Mouse (Mus musculus) neural tube, embryonic 12.5 days (tissue): Measurements from ENCODE around the gene Cpne2. TPM values are rescaled to one million over a fixed set of nuclear protein-coding genes. Genes with fewer than 3 reads are reported as not detected.

Experiments
- ATAC-seq: fragments of 200-750 bp; cut with Nextera tagmentation; 2 replicates; pipeline ENCODE4 v1.8.0; 2017; ENCODE audit warnings: low read depth, mild to moderate bottlenecking, moderate TSS enrichment, moderate library complexity; ENCODE audit not compliant: low FRiP score
- H3K27ac ChIP-seq: fragments of 300-500 bp; sonication (generic); 2 replicates; pipeline ENCODE4 v1.5.1; 2016
- H3K27me3 ChIP-seq: fragments of 300-500 bp; sonication (generic); replicated peaks from 2 replicates; pipeline ENCODE4 v1.6.1; 2016; ENCODE audit warnings: mild to moderate bottlenecking
- H3K36me3 ChIP-seq: fragments of 300-500 bp; sonication (generic); 2 replicates; pipeline ENCODE4 v1.6.1; 2016; ENCODE audit warnings: mild to moderate bottlenecking
- H3K4me1 ChIP-seq: fragments of 300-500 bp; sonication (generic); 2 replicates; pipeline ENCODE4 v1.6.1; 2016
- H3K4me2 ChIP-seq: fragments of 300-500 bp; sonication (generic); replicated peaks from 2 replicates; pipeline ENCODE4 v1.6.1; 2016; ENCODE audit warnings: mild to moderate bottlenecking
- H3K4me3 ChIP-seq: fragments of 300-500 bp; sonication (generic); 2 replicates; pipeline ENCODE4 v1.5.1; 2016
- H3K9ac ChIP-seq: fragments of 300-500 bp; sonication (generic); 2 replicates; pipeline ENCODE4 v1.6.1; 2016; ENCODE audit warnings: mild to moderate bottlenecking
- H3K9me3 ChIP-seq: fragments of 300-500 bp; sonication (generic); 2 replicates; pipeline ENCODE4 v1.6.1; 2016; ENCODE audit warnings: mild to moderate bottlenecking
- WGBS: fragments of 180-500 bp; shearing (Covaris S2); methylation state at CpG from one replicate; pipeline ENCODE4 v1.1.7; 2016; 5-methylcytosine and 5-hydroxymethylcytosine counted together
- polyA plus RNA-seq: library from polyadenylated mRNA; unstranded; fragments of >200 nt; fragmentation: Nextera tagmentation; extraction: Ambion mirVana; gene quantifications from 2 replicates; pipeline ENCODE4 v1.2.1, GENCODE M21; 2016

Cpne2 gene
- polyA plus RNA-seq, 1 experiment from 2014 or later: 14.4 TPM

GRCm38 (mm10) chr8:94540889-94541795 lies 8.4 kb downstream of the Cpne2 start:
- no peaks in the 10 kb centered on the region for H3K36me3 ChIP-seq
- WGBS: 80% methylated on average over 18 of the region's 18 CpGs

GRCm38 (mm10) chr8:94543981-94544380 lies 11.2 kb downstream of the Cpne2 start:
- Histone ChIP-seq H3K9me3 (no peaks in the 10 kb centered on the region), H3K36me3 (no peaks in the 10 kb centered on the region), H3K27ac (no peak overlapping the region), H3K4me2 (no peak overlapping the region), H3K9ac (no peak overlapping the region), H3K4me1 (no peaks in the 10 kb centered on the region), H3K27me3 (no peaks in the 10 kb centered on the region), H3K4me3 (no peak overlapping the region)
- 66% methylated on average over 8 of the region's 8 CpGs for WGBS
- no peak for ATAC-seq

More at GRCm38 (mm10) chr8:94540889-94541795, 8.4 kb downstream of the Cpne2 start:
- ATAC-seq: no peak
- Histone ChIP-seq H3K9ac (no peak overlapping the region), H3K9me3 (no peaks in the 10 kb centered on the region), H3K4me1 (no peaks in the 10 kb centered on the region), H3K27ac (no peak overlapping the region), H3K4me3 (no peak overlapping the region), H3K4me2 (no peak overlapping the region), H3K27me3 (peaks cover 6% of the 10 kb centered on the region; the same call in 1 of the 2 replicates)

- ATAC-seq: no peak
- 78% methylated on average over 5 of the region's 5 CpGs for WGBS
- H3K36me3 ChIP-seq: no peaks in the 10 kb centered on the region
- no peaks in the 10 kb centered on the region for H3K9me3 ChIP-seq
- no peak overlapping the region for H3K4me3 ChIP-seq
- no peak overlapping the region for H3K9ac ChIP-seq
- H3K4me1 ChIP-seq: peaks cover 23% of the 10 kb centered on the region
- H3K4me2 ChIP-seq: no peak overlapping the region
- H3K27me3 ChIP-seq: no peaks in the 10 kb centered on the region; the same call in 1 of the 2 replicates
- H3K27ac ChIP-seq: no peak overlapping the region
Observed at GRCm38 (mm10) chr8:94549041-94549440, 16.3 kb downstream of the Cpne2 start.

- Histone ChIP-seq H3K4me3 (no peak overlapping the region), H3K4me2 (no peak overlapping the region), H3K9me3 (no peaks in the 10 kb centered on the region), H3K4me1 (peaks cover 23% of the 10 kb centered on the region), H3K27me3 (no peaks in the 10 kb centered on the region; the same call in 1 of the 2 replicates), H3K9ac (no peak overlapping the region), H3K36me3 (no peaks in the 10 kb centered on the region), H3K27ac (no peak overlapping the region)
- 72% methylated on average over 5 of the region's 5 CpGs for WGBS
- no peak for ATAC-seq
Observed at GRCm38 (mm10) chr8:94549482-94549881, 16.7 kb downstream of the Cpne2 start.

DNA sequence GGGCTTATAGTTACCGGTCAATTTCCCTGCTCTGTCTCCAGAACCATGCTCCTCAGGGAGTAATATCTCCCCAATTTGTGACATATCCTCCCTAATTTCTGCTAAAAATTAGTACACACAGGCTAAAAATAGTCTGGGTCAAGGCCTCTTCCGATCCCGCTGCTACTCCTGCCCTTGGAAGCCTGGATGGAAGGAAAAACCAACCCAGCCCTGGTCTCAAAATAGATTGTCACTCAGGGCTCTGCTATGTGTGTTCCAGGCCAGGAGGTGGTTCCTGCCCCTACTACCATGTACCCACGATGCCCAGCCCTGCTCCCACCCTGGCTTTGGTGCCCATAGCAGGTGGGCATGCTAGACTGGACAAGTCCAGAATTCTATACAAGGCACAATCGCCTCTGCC lies 17.2 kb downstream of the Cpne2 start:
- WGBS: 86% methylated on average over 5 of the region's 5 CpGs
- Histone ChIP-seq H3K4me1 (peaks cover 23% of the 10 kb centered on the region), H3K27ac (no peak overlapping the region), H3K36me3 (no peaks in the 10 kb centered on the region), H3K4me2 (no peak overlapping the region), H3K9me3 (no peaks in the 10 kb centered on the region), H3K4me3 (no peak overlapping the region), H3K9ac (no peak overlapping the region), H3K27me3 (no peaks in the 10 kb centered on the region; the same call in 1 of the 2 replicates)
- ATAC-seq: no peak

- Histone ChIP-seq H3K9ac (no peak overlapping the region), H3K36me3 (no peaks in the 10 kb centered on the region), H3K9me3 (no peaks in the 10 kb centered on the region), H3K4me1 (peaks cover 23% of the 10 kb centered on the region), H3K4me2 (peak overlapping the region; percentile 22), H3K27ac (no peak overlapping the region), H3K4me3 (no peak overlapping the region), H3K27me3 (no peaks in the 10 kb centered on the region; the same call in 1 of the 2 replicates)
- WGBS: 23% methylated on average over 17 of the region's 17 CpGs
- ATAC-seq: peak; percentile 93
Observed at GRCm38 (mm10) chr8:94551471-94552422, 19.0 kb downstream of the Cpne2 start.

DNA sequence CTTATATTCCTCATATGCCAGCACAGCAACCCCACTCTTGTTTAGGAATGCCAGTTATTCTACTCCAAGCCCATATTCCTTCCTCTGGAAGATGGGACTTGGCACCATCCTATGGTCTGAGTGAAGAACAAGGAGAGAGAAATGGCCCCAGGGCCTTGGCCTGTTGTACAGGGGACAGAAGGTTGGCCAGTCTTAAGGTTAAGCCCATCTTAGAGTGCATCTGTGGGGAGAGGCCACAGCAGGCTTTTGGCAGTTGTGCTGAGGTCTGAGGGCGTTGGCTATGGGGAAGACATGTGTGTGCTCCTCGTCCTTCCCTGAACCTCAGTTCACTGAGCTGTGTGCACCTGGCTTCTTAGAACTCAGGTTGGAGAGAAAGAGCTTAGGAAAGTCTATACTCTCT lies 19.9 kb downstream of the Cpne2 start:
- no peak overlapping the region for H3K4me2 ChIP-seq
- no peak overlapping the region for H3K4me3 ChIP-seq
- peaks cover 23% of the 10 kb centered on the region for H3K4me1 ChIP-seq
- H3K27me3 ChIP-seq: no peaks in the 10 kb centered on the region; the same call in 1 of the 2 replicates
- no peak overlapping the region for H3K9ac ChIP-seq
- no peak for ATAC-seq
- WGBS: 91% methylated on average over 2 of the region's 2 CpGs
- H3K9me3 ChIP-seq: no peaks in the 10 kb centered on the region
- no peak overlapping the region for H3K27ac ChIP-seq
- no peaks in the 10 kb centered on the region for H3K36me3 ChIP-seq

GRCm38 (mm10) chr8:94557281-94557680 lies 24.5 kb downstream of the Cpne2 start:
- 83% methylated on average over 3 of the region's 3 CpGs for WGBS
- peaks cover 20% of the 10 kb centered on the region for H3K4me1 ChIP-seq

DNA sequence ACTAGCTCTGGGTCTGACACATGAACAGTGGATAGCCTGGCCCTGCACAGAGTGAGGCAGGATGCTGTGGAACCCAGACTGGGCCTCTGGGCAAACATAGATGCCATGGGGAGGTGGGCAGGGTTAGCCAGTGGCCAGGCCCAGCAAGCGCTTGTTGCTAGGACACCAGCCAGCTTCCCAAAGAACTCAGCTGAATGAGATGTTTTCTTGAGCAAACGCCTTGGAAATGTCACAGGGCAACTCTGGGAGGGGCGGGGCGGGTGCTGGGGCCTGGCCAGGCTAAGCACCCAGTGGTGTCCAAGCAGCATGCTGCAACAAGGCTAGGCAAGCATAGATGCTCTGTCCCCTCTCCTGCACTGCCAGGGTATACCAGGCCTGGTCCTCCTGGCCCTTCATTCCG lies 28.5 kb downstream of the Cpne2 start:
- no peaks in the 10 kb centered on the region for H3K9me3 ChIP-seq
- 27% methylated on average over 5 of the region's 5 CpGs for WGBS
- peak; percentile 85 for ATAC-seq
- H3K27me3 ChIP-seq: peaks cover 9% of the 10 kb centered on the region; the same call in 1 of the 2 replicates
- H3K4me2 ChIP-seq: no peak overlapping the region; the same call in 1 of the 2 replicates
- H3K4me3 ChIP-seq: no peak overlapping the region
- no peak overlapping the region for H3K9ac ChIP-seq
- H3K27ac ChIP-seq: no peak overlapping the region
- peaks cover 14% of the 10 kb centered on the region for H3K4me1 ChIP-seq
- H3K36me3 ChIP-seq: no peaks in the 10 kb centered on the region

More at GRCm38 (mm10) chr8:94557281-94557680, 24.5 kb downstream of the Cpne2 start:
- no peak overlapping the region for H3K4me2 ChIP-seq
- H3K36me3 ChIP-seq: no peaks in the 10 kb centered on the region
- peaks cover 4% of the 10 kb centered on the region for H3K27me3 ChIP-seq
- no peak overlapping the region for H3K4me3 ChIP-seq
- no peaks in the 10 kb centered on the region for H3K9me3 ChIP-seq
- H3K27ac ChIP-seq: no peak overlapping the region
- H3K9ac ChIP-seq: no peak overlapping the region
- ATAC-seq: no peak

- Histone ChIP-seq H3K36me3 (no peaks in the 10 kb centered on the region), H3K27me3 (peaks cover 9% of the 10 kb centered on the region; the same call in 1 of the 2 replicates), H3K27ac (no peak overlapping the region), H3K4me3 (no peak overlapping the region), H3K9me3 (no peaks in the 10 kb centered on the region), H3K4me2 (no peak overlapping the region), H3K9ac (no peak overlapping the region), H3K4me1 (peaks cover 27% of the 10 kb centered on the region)
- ATAC-seq: no peak
Observed at GRCm38 (mm10) chr8:94564421-94564820, 31.6 kb downstream of the Cpne2 start.

- H3K27ac ChIP-seq: no peak overlapping the region
Observed at GRCm38 (mm10) chr8:94566033-94566432, 33.2 kb downstream of the Cpne2 start.

More at GRCm38 (mm10) chr8:94566033-94566432, 33.2 kb downstream of the Cpne2 start:
- H3K27me3 ChIP-seq: 0 out of 2 replicates have a peak, but pooled peaks cover 5% of the 10 kb centered on the region
- no peak for ATAC-seq
- H3K36me3 ChIP-seq: no peaks in the 10 kb centered on the region
- no peak overlapping the region for H3K9ac ChIP-seq
- peaks cover 23% of the 10 kb centered on the region for H3K4me1 ChIP-seq
- 64% methylated on average over 6 of the region's 6 CpGs for WGBS
- no peaks in the 10 kb centered on the region for H3K9me3 ChIP-seq
- H3K4me3 ChIP-seq: no peak overlapping the region
- no peak overlapping the region for H3K4me2 ChIP-seq
